Mouse (Mus musculus): ENCODE measurements around the gene Prlr. TPM values are rescaled to one million over a fixed set of nuclear protein-coding genes. Genes with fewer than 3 reads are reported as not detected.

Gene Prlr
- total and polyA plus RNA-seq, 3 experiments: 1.1 to 5.5 (median 3.0) TPM

- Histone ChIP-seq H3K27ac (no peak overlapping the region), H3K4me1 (ENCODE audit: control insufficient read depth, insufficient read depth, low read length) (no peaks in the 10 kb centered on the region), H3K4me3 (no peak overlapping the region), H3K79me2 (replicated peaks; ENCODE audit: control insufficient read depth, insufficient read depth, low read length) (no peaks in the 10 kb centered on the region), H3K9ac (ENCODE audit: low read depth, low read length) (no peak overlapping the region), H3K36me3 (ENCODE audit: control insufficient read depth, insufficient read depth, low read length) (no peaks in the 10 kb centered on the region), H3K27me3 (ENCODE audit: control insufficient read depth, insufficient read depth, low read length) (no peaks in the 10 kb centered on the region)
- no peak for DNase-seq
- WGBS: 73% methylated on average over 3 of the region's 3 CpGs
- TF ChIP-seq EP300 (IDR thresholded peaks at IDR 0.05; ENCODE audit: insufficient read depth, low read depth, low read length): no peak
- no peak for TF ChIP-seq POLR2A (IDR thresholded peaks at IDR 0.05; ENCODE audit: insufficient read depth, low read depth, low read length)
- no peak for TF ChIP-seq CTCF (IDR thresholded peaks at IDR 0.05)
- intact Hi-C loops (cut with DNase I): no loop called here
Measured at GRCm38 (mm10) chr15:10299467-10299866, 122.4 kb downstream of the Prlr start.

DNA sequence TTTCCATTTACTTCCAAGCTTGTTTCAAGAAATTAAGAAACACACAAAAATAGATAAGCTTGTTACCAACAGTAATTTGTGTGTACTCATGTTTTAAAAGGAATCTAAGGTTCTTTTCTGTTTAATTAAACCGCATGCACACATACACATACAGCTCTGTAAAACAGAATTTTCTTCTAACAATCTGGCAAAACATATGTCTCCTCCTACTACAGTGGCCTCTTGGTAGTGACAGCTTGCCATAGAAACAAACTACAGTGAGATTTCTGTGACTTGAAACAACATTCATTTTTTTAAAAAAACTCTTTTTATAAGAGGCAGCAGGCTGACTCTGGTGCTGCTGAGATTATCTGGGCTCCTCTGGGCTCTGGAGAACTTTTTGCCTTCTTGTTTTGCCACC lies 129.4 kb downstream of the Prlr start:
- H3K9ac ChIP-seq (ENCODE audit: low read depth, low read length): no peak overlapping the region
- no peaks in the 10 kb centered on the region for H3K27me3 ChIP-seq (ENCODE audit: control insufficient read depth, insufficient read depth, low read length)
- H3K36me3 ChIP-seq (ENCODE audit: control insufficient read depth, insufficient read depth, low read length): no peaks in the 10 kb centered on the region
- no peaks in the 10 kb centered on the region for H3K79me2 ChIP-seq (replicated peaks; ENCODE audit: control insufficient read depth, insufficient read depth, low read length)
- TF ChIP-seq CTCF (IDR thresholded peaks at IDR 0.05): no peak
- TF ChIP-seq POLR2A (IDR thresholded peaks at IDR 0.05; ENCODE audit: insufficient read depth, low read depth, low read length): no peak
- H3K4me3 ChIP-seq: no peak overlapping the region
- no peak overlapping the region for H3K27ac ChIP-seq
- 94% methylated on average over 1 of the region's 1 CpGs for WGBS
- no peak for DNase-seq
- no peaks in the 10 kb centered on the region for H3K4me1 ChIP-seq (ENCODE audit: control insufficient read depth, insufficient read depth, low read length)
- intact Hi-C loops (cut with DNase I): no loop called here

DNA sequence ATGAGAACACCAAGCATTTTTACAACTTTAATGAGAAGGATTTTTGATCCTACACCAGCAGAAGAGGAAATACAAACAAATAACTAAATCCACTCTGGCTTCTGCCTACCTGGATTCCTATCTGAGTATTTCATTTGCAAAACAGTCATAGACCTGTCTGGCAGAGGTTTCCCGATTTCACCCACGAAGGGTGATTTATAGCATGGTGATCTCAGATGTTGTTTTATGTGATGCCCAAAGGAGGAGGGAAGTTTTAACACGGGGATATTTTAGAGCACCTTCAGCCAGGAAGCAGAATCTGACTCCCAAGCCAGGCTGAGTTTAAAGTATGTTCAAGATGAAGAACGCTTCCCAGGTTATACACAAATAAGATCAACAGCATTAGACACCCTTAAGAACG lies 134.8 kb downstream of the Prlr start:
- Histone ChIP-seq H3K9ac (ENCODE audit: low read depth, low read length) (no peak overlapping the region), H3K4me1 (ENCODE audit: control insufficient read depth, insufficient read depth, low read length) (no peaks in the 10 kb centered on the region), H3K4me3 (no peak overlapping the region), H3K79me2 (replicated peaks; ENCODE audit: control insufficient read depth, insufficient read depth, low read length) (no peaks in the 10 kb centered on the region), H3K27me3 (ENCODE audit: control insufficient read depth, insufficient read depth, low read length) (no peaks in the 10 kb centered on the region), H3K27ac (no peak overlapping the region), H3K36me3 (ENCODE audit: control insufficient read depth, insufficient read depth, low read length) (no peaks in the 10 kb centered on the region)
- 67% methylated on average over 5 of the region's 5 CpGs for WGBS
- no peak for DNase-seq
- TF ChIP-seq EP300 (IDR thresholded peaks at IDR 0.05; ENCODE audit: insufficient read depth, low read depth, low read length) (no peak), POLR2A (IDR thresholded peaks at IDR 0.05; ENCODE audit: insufficient read depth, low read depth, low read length) (no peak), CTCF (IDR thresholded peaks at IDR 0.05) (no peak)
- intact Hi-C loops (cut with DNase I): loop anchor here (5.0 kb wide), 1 partner anchor 595 kb away; no protein-coding TSS in a partner anchor

DNA sequence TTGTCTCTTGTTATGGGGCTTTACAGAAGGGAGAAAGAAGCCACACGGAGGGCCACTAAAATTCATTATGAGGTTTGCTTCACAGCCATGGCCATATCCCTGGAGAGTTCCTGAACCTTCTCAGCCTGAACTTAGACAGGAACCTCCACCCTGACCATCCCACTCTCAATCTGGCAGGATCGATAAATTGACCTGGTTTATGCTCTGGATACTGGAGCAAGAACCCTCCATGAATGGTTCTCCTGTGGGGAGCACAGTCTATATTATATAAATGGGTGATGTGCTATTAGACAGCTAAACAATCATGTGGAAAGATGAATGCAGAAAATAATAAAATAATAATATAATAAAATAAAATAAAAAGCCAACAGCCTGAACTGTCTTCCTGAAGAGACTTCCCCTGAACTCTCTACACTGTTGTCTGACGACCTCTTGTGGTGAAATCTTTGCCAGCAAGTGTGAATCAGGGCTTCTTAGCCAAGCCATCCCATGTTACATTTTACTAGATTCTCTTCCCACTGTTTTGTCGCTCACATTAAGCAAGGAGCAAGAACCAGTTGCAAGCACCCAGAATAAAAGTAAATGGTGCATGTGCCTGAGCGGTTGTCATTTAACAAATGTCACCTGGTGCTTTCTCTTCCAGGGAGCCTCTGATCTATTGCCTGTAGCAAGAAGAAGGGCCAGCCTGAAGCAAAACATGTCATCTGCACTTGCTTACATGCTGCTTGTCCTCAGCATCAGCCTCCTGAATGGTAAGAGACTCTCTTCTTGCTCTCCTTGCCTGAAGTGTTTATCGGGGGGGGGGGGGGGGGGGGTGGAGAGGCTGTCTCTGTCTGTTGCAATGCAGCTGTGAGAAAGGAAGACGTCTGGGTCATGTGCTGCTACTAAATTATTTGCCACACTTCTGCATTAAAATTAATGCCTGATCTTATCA lies 136.8 kb downstream of the Prlr start:
- Histone ChIP-seq H3K9ac (ENCODE audit: low read depth, low read length) (no peak overlapping the region), H3K4me3 (no peak overlapping the region), H3K27me3 (ENCODE audit: control insufficient read depth, insufficient read depth, low read length) (no peaks in the 10 kb centered on the region), H3K79me2 (replicated peaks; ENCODE audit: control insufficient read depth, insufficient read depth, low read length) (no peaks in the 10 kb centered on the region), H3K27ac (no peak overlapping the region), H3K36me3 (ENCODE audit: control insufficient read depth, insufficient read depth, low read length) (no peaks in the 10 kb centered on the region), H3K4me1 (ENCODE audit: control insufficient read depth, insufficient read depth, low read length) (no peaks in the 10 kb centered on the region)
- intact Hi-C loops (cut with DNase I): loop anchor here (2.0 to 5.0 kb wide), 2 partner anchors 596 to 859 kb away; no protein-coding TSS in a partner anchor
- 37% methylated on average over 7 of the region's 7 CpGs for WGBS
- TF ChIP-seq EP300 (IDR thresholded peaks at IDR 0.05; ENCODE audit: insufficient read depth, low read depth, low read length): no peak
- TF ChIP-seq CTCF (IDR thresholded peaks at IDR 0.05): peak; percentile 75
- DNase-seq: peak; percentile 24 to 32

GRCm38 (mm10) chr15:10325080-10325479 lies 148.0 kb downstream of the Prlr start, which contains the start of gene Gm21973:
TSS of gene Gm21973 (plus strand) at chr15:10325380.
- Histone ChIP-seq H3K79me2 (replicated peaks; ENCODE audit: control insufficient read depth, insufficient read depth, low read length) (no peaks in the 10 kb centered on the region), H3K4me3 (no peak within 1 kb of the TSS), H3K9ac (ENCODE audit: low read depth, low read length) (no peak within 1 kb of the TSS), H3K4me1 (ENCODE audit: control insufficient read depth, insufficient read depth, low read length) (no peaks in the 10 kb centered on the region), H3K27me3 (ENCODE audit: control insufficient read depth, insufficient read depth, low read length) (no peaks in the 10 kb centered on the region), H3K36me3 (ENCODE audit: control insufficient read depth, insufficient read depth, low read length) (no peaks in the 10 kb centered on the region), H3K27ac (no peak within 1 kb of the TSS)
- TF ChIP-seq CTCF (IDR thresholded peaks at IDR 0.05): no peak
- DNase-seq: no peak
- 90% methylated on average over 2 of the region's 2 CpGs for WGBS
- intact Hi-C loops (cut with DNase I): no loop called here

- Histone ChIP-seq H3K4me3 (no peak overlapping the region), H3K27ac (no peak overlapping the region), H3K79me2 (replicated peaks; ENCODE audit: control insufficient read depth, insufficient read depth, low read length) (no peaks in the 10 kb centered on the region), H3K27me3 (ENCODE audit: control insufficient read depth, insufficient read depth, low read length) (no peaks in the 10 kb centered on the region), H3K9ac (ENCODE audit: low read depth, low read length) (no peak overlapping the region), H3K36me3 (ENCODE audit: control insufficient read depth, insufficient read depth, low read length) (no peaks in the 10 kb centered on the region), H3K4me1 (ENCODE audit: control insufficient read depth, insufficient read depth, low read length) (no peaks in the 10 kb centered on the region)
- 51% methylated on average over 3 of the region's 3 CpGs for WGBS
- intact Hi-C loops (cut with DNase I): no loop called here
- TF ChIP-seq CTCF (IDR thresholded peaks at IDR 0.05) (no peak), EP300 (IDR thresholded peaks at IDR 0.05; ENCODE audit: insufficient read depth, low read depth, low read length) (no peak), POLR2A (IDR thresholded peaks at IDR 0.05; ENCODE audit: insufficient read depth, low read depth, low read length) (no peak)
- DNase-seq: no peak
Measured at GRCm38 (mm10) chr15:10330626-10331025, 153.6 kb downstream of the Prlr start.

All from heart, adult 2 months (tissue).